Mouse (Mus musculus): ENCODE results near the gene Ltk. TPM values are rescaled to one million over a fixed set of nuclear protein-coding genes. Genes with fewer than 3 reads are reported as not detected.

The Ltk gene
- polyA plus RNA-seq, 2 experiments = 0.10 to 0.13 TPM

DNA sequence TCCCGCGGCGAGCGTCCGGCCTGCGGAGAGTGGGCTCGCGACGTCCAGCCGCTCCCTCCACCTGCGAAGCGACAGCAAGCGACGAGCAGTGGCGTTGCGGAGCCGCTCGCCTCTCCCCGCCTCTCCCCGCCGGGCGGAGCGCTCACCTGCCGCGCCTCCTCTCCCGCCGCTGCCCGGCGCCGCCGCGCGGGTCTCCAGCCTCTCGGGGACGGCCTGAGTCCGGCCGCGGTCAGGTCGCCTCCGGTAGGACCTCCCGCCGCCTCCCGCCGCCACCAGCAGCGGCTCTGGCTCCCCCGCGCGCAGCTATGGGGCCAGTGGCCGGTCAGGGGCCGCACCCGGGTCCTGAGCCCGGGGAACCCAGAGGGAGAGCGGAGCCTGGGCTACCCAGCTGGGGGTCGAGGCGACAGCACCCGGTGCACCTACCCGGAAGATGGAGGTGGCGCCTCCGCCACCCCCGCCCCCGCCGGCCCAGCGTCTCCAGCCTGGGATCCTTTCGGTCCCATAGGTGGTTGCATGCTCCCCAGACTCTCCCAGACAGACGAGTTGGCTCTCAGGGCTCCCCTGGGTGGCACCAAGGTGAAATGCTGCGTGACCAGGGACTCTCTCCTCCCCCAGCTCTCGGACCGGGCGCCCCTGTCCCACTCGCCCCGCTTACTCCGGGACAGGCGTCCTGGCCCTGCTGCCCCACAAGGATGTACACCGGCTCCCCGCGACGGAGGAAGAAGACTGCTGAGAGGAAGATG, 2.0 kb downstream of the Ltk start:
- DNase-seq (ENCODE audit: low spot score) (no peak), ATAC-seq (ENCODE audit: low FRiP score, low read depth) (0 out of 2 replicates have a peak, but pooled peaks have one; percentile 23)
- peak overlapping the region; percentile 54 for H3K9ac ChIP-seq (ENCODE audit: low read depth, low read length, severe bottlenecking)
- H3K4me2 ChIP-seq (replicated peaks; ENCODE audit: low read depth, low read length, severe bottlenecking) = peak overlapping the region; percentile 100
- WGBS = 1% methylated on average over 27 of the region's 77 CpGs
- H3K27ac ChIP-seq (replicated peaks; ENCODE audit: low read depth, low read length) = no peak overlapping the region
- no peaks in the 10 kb centered on the region for H3K36me3 ChIP-seq (ENCODE audit: control insufficient read depth, insufficient read depth, low read length)
- no peak for TF ChIP-seq POLR2A (IDR thresholded peaks at IDR 0.05; ENCODE audit: borderline replicate concordance, extremely low read depth, insufficient read depth, insufficient read length)
- peak overlapping the region; percentile 57 for H3K4me3 ChIP-seq (replicated peaks; ENCODE audit: low read length)
- H3K4me1 ChIP-seq (ENCODE audit: control insufficient read depth, insufficient read depth, low read length) = peaks cover 9% of the 10 kb centered on the region
- H3K9me3 ChIP-seq (ENCODE audit: control insufficient read depth, low read length) = no peaks in the 10 kb centered on the region
- peaks cover 47% of the 10 kb centered on the region for H3K27me3 ChIP-seq (ENCODE audit: control insufficient read depth, insufficient read depth, low read length)

- Histone ChIP-seq H3K9ac (ENCODE audit: low read depth, low read length, severe bottlenecking) (peak overlapping the region; percentile 54), H3K4me3 (replicated peaks; ENCODE audit: low read length) (peak overlapping the region; percentile 57), H3K27me3 (ENCODE audit: control insufficient read depth, insufficient read depth, low read length) (peaks cover 47% of the 10 kb centered on the region), H3K4me1 (ENCODE audit: control insufficient read depth, insufficient read depth, low read length) (peaks cover 9% of the 10 kb centered on the region), H3K4me2 (replicated peaks; ENCODE audit: low read depth, low read length, severe bottlenecking) (peak overlapping the region; percentile 100), H3K9me3 (ENCODE audit: control insufficient read depth, low read length) (no peaks in the 10 kb centered on the region), H3K36me3 (ENCODE audit: control insufficient read depth, insufficient read depth, low read length) (no peaks in the 10 kb centered on the region), H3K27ac (replicated peaks; ENCODE audit: low read depth, low read length) (no peak overlapping the region)
- DNase-seq (ENCODE audit: low spot score) = no peak
- 5% methylated on average over 23 of the region's 31 CpGs for WGBS
- ATAC-seq (ENCODE audit: low FRiP score, low read depth) = no peak; the same call in 1 of the 2 replicates
- no peak for TF ChIP-seq POLR2A (IDR thresholded peaks at IDR 0.05; ENCODE audit: borderline replicate concordance, extremely low read depth, insufficient read depth, insufficient read length)
Observed at GRCm38 (mm10) chr2:119757601-119758100, 2.6 kb downstream of the Ltk start.

GRCm38 (mm10) chr2:119749260-119749659, 11.0 kb downstream of the Ltk start:
- Histone ChIP-seq H3K4me1 (ENCODE audit: control insufficient read depth, insufficient read depth, low read length) (peaks cover 3% of the 10 kb centered on the region; the same call in 1 of the 2 replicates), H3K4me2 (replicated peaks; ENCODE audit: low read depth, low read length, severe bottlenecking) (no peak overlapping the region), H3K9me3 (ENCODE audit: control insufficient read depth, low read length) (no peaks in the 10 kb centered on the region), H3K27ac (replicated peaks; ENCODE audit: low read depth, low read length) (no peak overlapping the region), H3K9ac (ENCODE audit: low read depth, low read length, severe bottlenecking) (no peak overlapping the region), H3K4me3 (replicated peaks; ENCODE audit: low read length) (no peak overlapping the region), H3K36me3 (ENCODE audit: control insufficient read depth, insufficient read depth, low read length) (no peaks in the 10 kb centered on the region), H3K27me3 (ENCODE audit: control insufficient read depth, insufficient read depth, low read length) (peaks cover 20% of the 10 kb centered on the region)
- ATAC-seq (ENCODE audit: low FRiP score, low read depth) (no peak), DNase-seq (ENCODE audit: low spot score) (no peak)
- no peak for TF ChIP-seq POLR2A (IDR thresholded peaks at IDR 0.05; ENCODE audit: borderline replicate concordance, extremely low read depth, insufficient read depth, insufficient read length)
- 76% methylated on average over 13 of the region's 13 CpGs for WGBS

- WGBS = 79% methylated on average over 7 of the region's 7 CpGs
- no peaks in the 10 kb centered on the region for H3K9me3 ChIP-seq (ENCODE audit: control insufficient read depth, low read length)
- H3K4me3 ChIP-seq (replicated peaks; ENCODE audit: low read length) = no peak overlapping the region
- no peaks in the 10 kb centered on the region for H3K36me3 ChIP-seq (ENCODE audit: control insufficient read depth, insufficient read depth, low read length)
- no peak overlapping the region for H3K4me2 ChIP-seq (replicated peaks; ENCODE audit: low read depth, low read length, severe bottlenecking)
- peaks cover 37% of the 10 kb centered on the region for H3K27me3 ChIP-seq (ENCODE audit: control insufficient read depth, insufficient read depth, low read length)
- H3K27ac ChIP-seq (replicated peaks; ENCODE audit: low read depth, low read length) = no peak overlapping the region
- H3K9ac ChIP-seq (ENCODE audit: low read depth, low read length, severe bottlenecking) = no peak overlapping the region
- no peak for DNase-seq (ENCODE audit: low spot score)
- no peak for ATAC-seq (ENCODE audit: low FRiP score, low read depth)
- peaks cover 13% of the 10 kb centered on the region for H3K4me1 ChIP-seq (ENCODE audit: control insufficient read depth, insufficient read depth, low read length)
- no peak for TF ChIP-seq POLR2A (IDR thresholded peaks at IDR 0.05; ENCODE audit: borderline replicate concordance, extremely low read depth, insufficient read depth, insufficient read length)
Observed at GRCm38 (mm10) chr2:119747554-119747953, 12.7 kb downstream of the Ltk start.

DNA sequence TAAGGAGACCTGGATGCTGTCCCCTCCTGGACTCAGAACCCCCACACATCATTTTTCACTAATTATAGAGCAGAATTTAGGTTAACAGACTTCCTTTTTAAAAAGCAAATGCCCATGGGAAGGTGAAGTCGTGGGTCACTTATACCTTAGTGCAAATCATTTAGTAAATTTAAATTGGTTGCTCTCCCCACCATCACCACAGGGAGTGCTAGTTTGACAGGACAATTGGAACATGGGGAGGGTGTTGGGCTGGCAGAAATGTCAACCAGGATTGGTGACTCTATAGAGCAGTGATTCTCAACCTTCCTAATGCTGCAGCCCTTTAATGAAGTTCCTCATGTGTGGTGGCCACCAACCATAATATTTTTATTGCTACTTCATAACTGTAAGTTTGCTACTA, 14.9 kb downstream of the Ltk start:
- no peak overlapping the region for H3K4me2 ChIP-seq (replicated peaks; ENCODE audit: low read depth, low read length, severe bottlenecking)
- H3K9ac ChIP-seq (ENCODE audit: low read depth, low read length, severe bottlenecking) = no peak overlapping the region
- TF ChIP-seq POLR2A (IDR thresholded peaks at IDR 0.05; ENCODE audit: borderline replicate concordance, extremely low read depth, insufficient read depth, insufficient read length) = no peak
- WGBS = 4% methylated on average over 1 of the region's 1 CpGs
- DNase-seq (ENCODE audit: low spot score) (no peak), ATAC-seq (ENCODE audit: low FRiP score, low read depth) (no peak)
- H3K4me1 ChIP-seq (ENCODE audit: control insufficient read depth, insufficient read depth, low read length) = peaks cover 16% of the 10 kb centered on the region
- no peaks in the 10 kb centered on the region for H3K36me3 ChIP-seq (ENCODE audit: control insufficient read depth, insufficient read depth, low read length)
- H3K4me3 ChIP-seq (replicated peaks; ENCODE audit: low read length) = no peak overlapping the region
- no peak overlapping the region for H3K27ac ChIP-seq (replicated peaks; ENCODE audit: low read depth, low read length)
- peaks cover 39% of the 10 kb centered on the region for H3K27me3 ChIP-seq (ENCODE audit: control insufficient read depth, insufficient read depth, low read length)
- no peaks in the 10 kb centered on the region for H3K9me3 ChIP-seq (ENCODE audit: control insufficient read depth, low read length)
